Mouse (Mus musculus): ENCODE results near the gene Clic3. TPM values are rescaled to one million over a fixed set of nuclear protein-coding genes. Genes with fewer than 3 reads are reported as not detected.

Gene Clic3
- not detected for polyA plus RNA-seq (2014; fragmentation: Illumina TruSeq; extraction: RNeasy Lipid Tissue Mini Kit (QIAGEN cat#74804); ENCODE audit: low replicate concordance)

DNA sequence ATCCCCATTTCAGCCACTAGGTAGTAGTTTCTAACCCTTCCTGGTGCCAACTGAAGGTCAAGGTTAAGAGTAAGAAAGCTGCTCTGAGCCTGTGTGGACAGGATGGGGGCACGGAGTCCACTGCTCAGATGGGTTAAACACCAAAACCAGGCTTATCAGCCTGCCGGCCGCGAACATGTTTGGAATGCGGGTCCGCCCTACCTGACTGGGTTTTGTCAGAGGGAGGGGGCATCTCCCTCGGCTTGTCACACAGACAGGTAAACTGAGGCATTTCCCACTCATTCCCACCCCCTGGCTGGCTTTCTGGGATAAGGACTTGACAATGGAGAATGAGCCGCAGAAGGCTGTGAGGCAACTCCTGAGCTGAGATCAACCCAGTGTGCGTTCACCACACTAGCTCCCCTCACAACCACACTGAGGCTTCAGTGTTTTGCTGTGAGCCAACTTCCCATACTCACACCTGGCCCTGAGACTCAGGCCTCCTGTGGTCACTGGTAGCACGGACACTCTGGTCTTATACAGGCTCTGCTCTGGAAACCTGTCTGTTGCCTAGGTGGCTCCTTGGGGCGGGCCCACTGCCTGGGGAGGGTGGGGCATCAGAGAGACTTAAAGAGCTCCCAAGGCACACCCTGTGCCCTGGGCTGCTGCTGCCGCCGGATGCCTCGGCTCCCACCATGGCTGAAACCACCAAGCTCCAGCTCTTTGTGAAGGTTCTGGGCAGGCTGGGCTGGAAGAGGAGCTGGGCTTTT lies at the start of gene Clic3:
Clic3 (plus strand) TSS at position 634 of the 749 bp plus-strand sequence.

DNA sequence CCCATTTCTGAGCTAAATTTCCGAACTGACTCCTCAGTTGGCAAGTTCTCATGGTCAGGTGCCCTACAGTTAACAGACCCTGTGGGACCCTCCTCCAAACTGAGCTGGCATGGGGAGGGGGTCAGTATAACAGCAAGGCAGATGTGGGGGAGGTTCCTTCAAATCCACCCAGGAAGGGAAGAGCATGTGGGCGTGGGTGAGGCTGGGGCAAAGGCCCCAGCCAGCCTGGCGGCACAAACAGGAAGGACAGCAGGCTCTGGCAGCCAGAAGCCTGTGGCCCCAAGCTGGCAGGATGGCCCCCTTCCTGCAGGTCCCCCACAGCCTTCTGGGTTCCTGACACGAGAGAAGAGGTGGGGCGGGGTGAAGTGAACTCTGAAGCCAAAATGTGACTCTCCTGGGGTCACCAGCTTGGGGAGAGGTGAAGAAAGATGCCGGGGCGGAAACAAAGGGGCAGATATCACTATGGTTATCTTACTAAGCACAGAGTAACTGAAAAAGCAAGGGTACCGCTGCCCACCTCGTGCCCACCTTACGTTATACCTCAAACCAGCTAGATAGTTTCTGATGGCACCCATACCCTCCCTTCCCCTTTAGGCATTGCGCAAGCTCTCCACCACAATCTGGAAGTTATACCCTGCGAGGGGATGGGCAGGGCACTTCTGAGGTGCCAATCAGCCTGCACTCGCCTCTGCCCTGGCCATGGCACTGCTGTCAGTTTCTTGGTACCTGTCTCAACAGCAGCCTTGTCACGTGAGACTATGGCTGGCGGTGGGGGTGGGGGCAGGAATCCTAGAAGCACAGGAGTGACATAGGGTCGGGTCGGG lies 33.8 kb upstream of the Clic3 start, which contains the start of gene Fut7:
Fut7 (plus strand) TSS at position 681 of the 824 bp plus-strand sequence.

DNA sequence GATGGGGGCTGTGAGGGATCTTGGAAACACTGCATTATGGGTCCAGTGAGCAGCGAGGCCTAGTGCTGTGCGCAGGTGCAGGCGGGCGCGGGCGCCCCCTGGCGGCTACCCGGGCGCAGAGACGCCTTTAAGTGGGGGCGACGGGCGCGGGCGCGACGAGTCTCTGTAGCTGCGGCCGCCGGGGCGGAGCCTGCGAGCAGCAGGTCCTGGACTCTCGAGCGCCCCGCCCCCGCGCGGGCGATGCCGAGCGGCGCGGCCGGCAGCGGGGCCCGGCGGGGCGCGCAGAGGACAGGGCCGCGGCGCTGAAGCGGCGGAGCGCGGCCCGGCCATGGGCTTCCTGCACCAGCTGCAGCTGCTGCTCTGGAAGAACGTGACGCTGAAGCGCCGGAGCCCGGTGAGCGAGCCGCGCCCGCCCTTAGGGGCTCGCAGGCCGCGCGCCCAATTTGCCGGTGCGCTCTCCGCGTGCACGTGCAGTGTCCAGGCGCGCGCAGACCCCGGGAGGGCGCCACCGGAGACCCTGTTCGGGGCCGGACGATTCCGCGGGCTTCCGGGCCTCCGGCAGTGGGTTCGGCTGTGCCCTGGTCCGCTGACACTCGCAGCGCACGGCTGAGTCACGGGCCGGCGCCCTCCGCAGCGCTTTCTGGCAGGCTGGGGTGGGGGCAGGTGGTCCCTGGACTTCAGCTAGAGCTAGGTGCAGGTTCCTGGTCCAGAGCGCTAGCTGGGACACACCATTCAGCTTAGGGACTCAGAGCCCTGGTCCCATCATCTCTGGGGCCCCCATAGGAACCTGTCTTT lies 28.0 kb upstream of the Clic3 start, which contains the start of gene Abca2:
Abca2 (plus strand) TSS at position 262 of the 795 bp plus-strand sequence.

DNA sequence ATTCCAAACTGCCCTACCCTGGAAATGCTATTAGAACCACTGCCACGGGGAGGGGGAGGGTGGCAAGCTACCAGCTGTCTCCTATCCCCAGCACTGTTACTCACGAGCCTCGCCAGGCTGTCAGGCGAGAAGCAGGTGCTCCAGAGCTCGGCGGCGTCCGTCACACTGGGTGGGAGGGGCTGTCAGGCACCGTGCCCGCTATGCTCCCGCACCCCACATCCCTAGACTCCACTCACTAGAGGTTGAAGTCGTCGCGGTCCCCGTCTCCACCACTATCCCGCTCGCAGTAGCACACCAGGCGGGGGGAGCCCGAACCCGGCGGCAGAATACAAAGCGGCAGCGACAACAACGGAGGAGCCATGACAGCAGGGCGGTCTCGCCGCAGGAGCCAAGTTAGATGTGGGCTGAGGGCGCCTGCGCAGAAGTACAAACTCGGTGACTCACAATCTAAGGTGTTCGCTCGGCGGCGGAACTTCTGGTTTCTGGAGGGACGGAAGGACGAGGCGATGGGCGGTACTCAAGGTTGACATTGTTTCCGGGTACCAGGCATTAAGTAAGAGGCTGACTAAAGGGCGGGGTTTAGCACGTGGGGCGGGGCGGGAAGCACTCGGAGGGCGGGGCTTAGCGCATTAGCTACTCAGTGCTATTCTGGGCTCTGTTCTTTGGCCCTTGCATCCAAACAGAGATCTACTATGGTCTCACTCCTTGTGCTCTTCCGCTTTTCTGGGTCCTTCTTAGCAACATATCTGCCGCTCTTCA lies 4.1 kb downstream of the Clic3 start, which contains the start of gene Paxx:
Paxx (minus strand) TSS at position 544 of the 759 bp plus-strand sequence.

DNA sequence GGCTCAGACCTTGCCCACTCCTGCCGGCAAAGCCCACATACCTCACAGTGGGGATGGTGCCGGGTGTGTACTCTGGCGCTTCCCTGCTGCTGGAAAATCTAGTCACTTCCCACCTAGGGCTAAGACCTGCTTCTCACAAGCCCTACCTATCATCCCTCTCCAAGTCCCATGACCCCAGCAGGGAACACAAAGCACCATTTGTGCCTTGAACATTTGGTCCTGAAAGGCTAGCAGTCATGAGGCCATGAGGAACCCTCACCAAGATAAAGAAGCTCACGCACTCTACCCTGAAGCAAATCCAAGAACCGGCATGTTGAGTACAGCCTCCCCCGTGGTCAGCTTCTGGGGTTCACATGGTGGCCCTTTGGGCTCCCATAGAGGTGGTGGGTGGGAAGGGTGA lies 13.3 kb downstream of the Clic3 start, which contains the start of gene Ptgds:
Ptgds (minus strand) TSS at position 78 of the 400 bp plus-strand sequence.

DNA sequence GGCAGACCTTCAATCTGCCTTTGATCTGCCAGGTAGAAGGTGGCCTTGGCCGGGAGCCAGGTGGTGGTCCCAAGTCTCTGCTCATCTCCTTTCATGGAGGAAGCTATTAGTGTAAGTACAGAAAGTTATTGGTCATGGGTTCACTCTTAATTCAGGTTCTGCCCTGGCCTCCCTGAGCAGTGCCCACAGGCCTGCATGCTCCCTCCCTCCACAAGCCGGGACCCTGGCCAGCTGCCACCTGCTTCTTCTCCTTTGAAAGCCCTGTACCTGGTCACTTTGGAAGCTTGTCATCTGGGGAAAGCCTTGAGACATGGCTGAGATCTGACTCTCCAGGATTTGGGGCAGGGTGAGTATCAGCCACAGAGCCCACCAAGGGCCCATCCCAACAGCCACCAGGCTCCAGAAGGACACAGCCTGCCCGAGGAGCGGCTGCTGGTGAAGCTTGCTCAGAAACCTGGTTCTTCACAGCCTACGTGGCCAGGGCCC lies 36.9 kb downstream of the Clic3 start, which contains the start of gene Lcn12:
Lcn12 (minus strand) TSS at position 436 of the 486 bp plus-strand sequence.

DNA sequence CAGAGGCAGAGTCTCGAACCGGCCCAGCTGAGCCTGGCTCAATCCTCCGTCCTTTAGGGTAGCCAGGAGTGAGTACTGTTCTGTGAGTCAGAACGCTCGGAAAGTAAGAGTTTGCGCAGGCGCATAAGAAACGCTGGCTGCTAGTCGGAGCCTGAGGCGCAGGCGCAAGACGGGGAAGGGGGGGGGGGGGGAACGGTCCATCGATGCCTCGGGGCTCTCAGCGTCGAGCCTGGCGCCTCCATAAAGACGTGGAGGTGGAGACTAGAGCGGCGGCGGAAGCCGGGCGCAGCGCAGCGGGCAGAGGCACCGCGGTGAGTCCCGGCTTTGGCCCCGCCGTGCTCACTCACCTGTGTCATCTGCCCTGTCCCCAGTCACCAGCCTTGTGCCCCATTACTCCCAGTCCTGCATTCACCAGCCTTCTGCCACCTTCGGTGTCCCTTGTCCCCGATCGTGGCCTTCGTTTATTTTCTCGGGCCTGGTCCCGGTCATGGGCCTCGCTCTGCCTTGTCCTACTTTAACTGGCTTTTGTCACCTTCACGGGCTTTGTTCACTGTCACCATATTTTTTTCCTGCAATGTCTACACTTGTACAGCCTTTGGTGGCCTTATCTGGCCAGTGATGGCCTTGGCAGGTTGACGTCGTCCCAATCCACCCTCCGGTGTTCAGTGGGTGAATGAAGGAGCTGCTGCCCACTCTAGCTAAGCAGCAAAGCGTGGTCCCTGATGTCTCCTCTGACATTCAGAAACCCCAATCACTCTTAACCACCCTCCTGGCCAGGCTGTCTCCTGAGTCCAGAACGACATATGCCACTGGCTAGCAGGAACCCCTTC lies 44.2 kb downstream of the Clic3 start, which contains the start of gene Fbxw5:
Fbxw5 (plus strand) TSS at position 175 of the 830 bp plus-strand sequence.

DNA sequence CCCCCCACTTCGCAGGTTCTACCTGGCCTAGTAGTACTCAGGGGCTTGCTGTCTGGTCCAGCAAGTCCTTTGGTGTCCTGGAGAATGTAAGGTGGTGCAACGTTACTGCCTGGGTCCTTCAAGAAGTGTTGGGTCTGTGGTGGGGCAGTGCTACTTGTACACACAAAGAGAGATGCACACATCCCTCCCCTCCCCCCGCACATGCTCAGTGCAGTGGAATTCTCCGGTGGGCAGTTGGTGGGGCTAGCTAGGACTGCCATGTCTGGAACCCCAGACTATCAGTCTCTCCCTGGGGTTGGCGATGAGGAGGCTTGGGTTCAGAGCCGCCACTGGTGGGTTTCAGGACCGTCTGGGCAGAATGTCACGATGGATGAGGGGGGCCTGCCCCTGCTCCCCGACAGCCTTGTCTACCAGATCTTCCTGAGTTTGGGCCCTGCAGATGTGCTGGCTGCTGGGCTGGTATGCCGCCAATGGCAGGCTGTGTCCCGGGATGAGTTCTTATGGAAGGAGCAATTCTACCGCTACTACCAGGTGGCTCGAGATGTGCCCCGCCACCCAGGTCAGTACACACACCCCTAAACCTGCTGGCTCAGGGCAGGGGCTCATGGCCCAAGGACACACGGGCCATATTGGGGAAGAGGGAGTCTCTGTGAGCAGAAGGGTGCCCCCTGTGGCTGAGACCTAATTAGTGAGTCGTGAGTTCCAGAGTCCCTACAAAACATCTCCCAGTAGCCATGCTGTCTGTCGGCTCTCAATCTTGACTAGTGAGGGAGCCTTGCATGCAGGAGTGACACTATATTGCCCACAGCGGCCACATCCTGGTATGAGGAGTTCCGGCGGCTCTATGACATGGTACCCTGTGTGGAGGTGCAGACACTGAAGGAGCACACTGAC lies 45.2 kb downstream of the Clic3 start, which contains the start of gene C8g:
C8g (minus strand) TSS at position 127 of the 894 bp plus-strand sequence.

Other genes with a start within 250 kb of the Clic3 start
- 3.2 TPM for gene Nelfb, start 245.3 kb upstream of the Clic3 start, polyA plus RNA-seq (2014; fragmentation: Illumina TruSeq; extraction: RNeasy Lipid Tissue Mini Kit (QIAGEN cat#74804); ENCODE audit: low replicate concordance)
- gene Stpg3, start 242.2 kb upstream of the Clic3 start, polyA plus RNA-seq (2014; fragmentation: Illumina TruSeq; extraction: RNeasy Lipid Tissue Mini Kit (QIAGEN cat#74804); ENCODE audit: low replicate concordance), result not detected
- not detected for gene Fam166a, start 238.1 kb upstream of the Clic3 start, polyA plus RNA-seq (2014; fragmentation: Illumina TruSeq; extraction: RNeasy Lipid Tissue Mini Kit (QIAGEN cat#74804); ENCODE audit: low replicate concordance)
- 46.6 TPM for gene Tubb4b, start 232.1 kb upstream of the Clic3 start, polyA plus RNA-seq (2014; fragmentation: Illumina TruSeq; extraction: RNeasy Lipid Tissue Mini Kit (QIAGEN cat#74804); ENCODE audit: low replicate concordance)
- not detected for gene Slc34a3, start 222.5 kb upstream of the Clic3 start, polyA plus RNA-seq (2014; fragmentation: Illumina TruSeq; extraction: RNeasy Lipid Tissue Mini Kit (QIAGEN cat#74804); ENCODE audit: low replicate concordance)
- gene Rnf224, start 220.1 kb upstream of the Clic3 start, polyA plus RNA-seq (2014; fragmentation: Illumina TruSeq; extraction: RNeasy Lipid Tissue Mini Kit (QIAGEN cat#74804); ENCODE audit: low replicate concordance), result not detected
- gene Rnf208, start 214.6 kb upstream of the Clic3 start, polyA plus RNA-seq (2014; fragmentation: Illumina TruSeq; extraction: RNeasy Lipid Tissue Mini Kit (QIAGEN cat#74804); ENCODE audit: low replicate concordance), result not detected
- gene Cysrt1, start 214.4 kb upstream of the Clic3 start, polyA plus RNA-seq (2014; fragmentation: Illumina TruSeq; extraction: RNeasy Lipid Tissue Mini Kit (QIAGEN cat#74804); ENCODE audit: low replicate concordance), result not detected
- gene AL732309.1, start 210.0 kb upstream of the Clic3 start, polyA plus RNA-seq (2014; fragmentation: Illumina TruSeq; extraction: RNeasy Lipid Tissue Mini Kit (QIAGEN cat#74804); ENCODE audit: low replicate concordance), result 0.93 TPM
- not detected for gene Tmem203, start 201.4 kb upstream of the Clic3 start, polyA plus RNA-seq (2014; fragmentation: Illumina TruSeq; extraction: RNeasy Lipid Tissue Mini Kit (QIAGEN cat#74804); ENCODE audit: low replicate concordance)
- 2.3 TPM for gene Tprn, start 194.2 kb upstream of the Clic3 start, polyA plus RNA-seq (2014; fragmentation: Illumina TruSeq; extraction: RNeasy Lipid Tissue Mini Kit (QIAGEN cat#74804); ENCODE audit: low replicate concordance)
- gene Ssna1, start 184.4 kb upstream of the Clic3 start, polyA plus RNA-seq (2014; fragmentation: Illumina TruSeq; extraction: RNeasy Lipid Tissue Mini Kit (QIAGEN cat#74804); ENCODE audit: low replicate concordance), result 0.56 TPM
- 4.6 TPM for gene Anapc2, start 184.4 kb upstream of the Clic3 start, polyA plus RNA-seq (2014; fragmentation: Illumina TruSeq; extraction: RNeasy Lipid Tissue Mini Kit (QIAGEN cat#74804); ENCODE audit: low replicate concordance)
- not detected for gene Tmem210, start 168.7 kb upstream of the Clic3 start, polyA plus RNA-seq (2014; fragmentation: Illumina TruSeq; extraction: RNeasy Lipid Tissue Mini Kit (QIAGEN cat#74804); ENCODE audit: low replicate concordance)
- gene Lrrc26, start 166.9 kb upstream of the Clic3 start, polyA plus RNA-seq (2014; fragmentation: Illumina TruSeq; extraction: RNeasy Lipid Tissue Mini Kit (QIAGEN cat#74804); ENCODE audit: low replicate concordance), result 0.37 TPM
- not detected for gene Grin1, start 137.7 kb upstream of the Clic3 start, polyA plus RNA-seq (2014; fragmentation: Illumina TruSeq; extraction: RNeasy Lipid Tissue Mini Kit (QIAGEN cat#74804); ENCODE audit: low replicate concordance)
- 13.8 TPM for gene Man1b1, start 124.5 kb upstream of the Clic3 start, polyA plus RNA-seq (2014; fragmentation: Illumina TruSeq; extraction: RNeasy Lipid Tissue Mini Kit (QIAGEN cat#74804); ENCODE audit: low replicate concordance)
- gene Dpp7, start 100.5 kb upstream of the Clic3 start, polyA plus RNA-seq (2014; fragmentation: Illumina TruSeq; extraction: RNeasy Lipid Tissue Mini Kit (QIAGEN cat#74804); ENCODE audit: low replicate concordance), result 2.0 TPM
- 5.0 TPM for gene Uap1l1, start 91.2 kb upstream of the Clic3 start, polyA plus RNA-seq (2014; fragmentation: Illumina TruSeq; extraction: RNeasy Lipid Tissue Mini Kit (QIAGEN cat#74804); ENCODE audit: low replicate concordance)
- 0.11 TPM for gene Sapcd2, start 84.5 kb upstream of the Clic3 start, polyA plus RNA-seq (2014; fragmentation: Illumina TruSeq; extraction: RNeasy Lipid Tissue Mini Kit (QIAGEN cat#74804); ENCODE audit: low replicate concordance)
- not detected for gene Entpd2, start 61.0 kb upstream of the Clic3 start, polyA plus RNA-seq (2014; fragmentation: Illumina TruSeq; extraction: RNeasy Lipid Tissue Mini Kit (QIAGEN cat#74804); ENCODE audit: low replicate concordance)
- gene Npdc1, start 57.5 kb upstream of the Clic3 start, polyA plus RNA-seq (2014; fragmentation: Illumina TruSeq; extraction: RNeasy Lipid Tissue Mini Kit (QIAGEN cat#74804); ENCODE audit: low replicate concordance), result 4.4 TPM
- gene Fut7, start 33.6 kb upstream of the Clic3 start, polyA plus RNA-seq (2014; fragmentation: Illumina TruSeq; extraction: RNeasy Lipid Tissue Mini Kit (QIAGEN cat#74804); ENCODE audit: low replicate concordance), result not detected
- 0.48 TPM for gene Abca2, start 28.1 kb upstream of the Clic3 start, polyA plus RNA-seq (2014; fragmentation: Illumina TruSeq; extraction: RNeasy Lipid Tissue Mini Kit (QIAGEN cat#74804); ENCODE audit: low replicate concordance)
- 5.1 TPM for gene Paxx, start 4.3 kb downstream of the Clic3 start, polyA plus RNA-seq (2014; fragmentation: Illumina TruSeq; extraction: RNeasy Lipid Tissue Mini Kit (QIAGEN cat#74804); ENCODE audit: low replicate concordance)
- gene Ptgds, start 13.2 kb downstream of the Clic3 start, polyA plus RNA-seq (2014; fragmentation: Illumina TruSeq; extraction: RNeasy Lipid Tissue Mini Kit (QIAGEN cat#74804); ENCODE audit: low replicate concordance), result not detected
- not detected for gene Lcn12, start 37.1 kb downstream of the Clic3 start, polyA plus RNA-seq (2014; fragmentation: Illumina TruSeq; extraction: RNeasy Lipid Tissue Mini Kit (QIAGEN cat#74804); ENCODE audit: low replicate concordance)
- gene Fbxw5, start 43.9 kb downstream of the Clic3 start, polyA plus RNA-seq (2014; fragmentation: Illumina TruSeq; extraction: RNeasy Lipid Tissue Mini Kit (QIAGEN cat#74804); ENCODE audit: low replicate concordance), result not detected
- not detected for gene C8g, start 44.9 kb downstream of the Clic3 start, polyA plus RNA-seq (2014; fragmentation: Illumina TruSeq; extraction: RNeasy Lipid Tissue Mini Kit (QIAGEN cat#74804); ENCODE audit: low replicate concordance)
- gene Traf2, start 90.1 kb downstream of the Clic3 start, polyA plus RNA-seq (2014; fragmentation: Illumina TruSeq; extraction: RNeasy Lipid Tissue Mini Kit (QIAGEN cat#74804); ENCODE audit: low replicate concordance), result 0.78 TPM
- gene Edf1, start 101.0 kb downstream of the Clic3 start, polyA plus RNA-seq (2014; fragmentation: Illumina TruSeq; extraction: RNeasy Lipid Tissue Mini Kit (QIAGEN cat#74804); ENCODE audit: low replicate concordance), result 1.6 TPM
- gene Mamdc4, start 118.0 kb downstream of the Clic3 start, polyA plus RNA-seq (2014; fragmentation: Illumina TruSeq; extraction: RNeasy Lipid Tissue Mini Kit (QIAGEN cat#74804); ENCODE audit: low replicate concordance), result not detected
- not detected for gene Phpt1, start 118.4 kb downstream of the Clic3 start, polyA plus RNA-seq (2014; fragmentation: Illumina TruSeq; extraction: RNeasy Lipid Tissue Mini Kit (QIAGEN cat#74804); ENCODE audit: low replicate concordance)
- gene Ajm1, start 124.9 kb downstream of the Clic3 start, polyA plus RNA-seq (2014; fragmentation: Illumina TruSeq; extraction: RNeasy Lipid Tissue Mini Kit (QIAGEN cat#74804); ENCODE audit: low replicate concordance), result not detected
- gene Rabl6, start 151.7 kb downstream of the Clic3 start, polyA plus RNA-seq (2014; fragmentation: Illumina TruSeq; extraction: RNeasy Lipid Tissue Mini Kit (QIAGEN cat#74804); ENCODE audit: low replicate concordance), result 29.1 TPM
- not detected for gene Ccdc183, start 160.8 kb downstream of the Clic3 start, polyA plus RNA-seq (2014; fragmentation: Illumina TruSeq; extraction: RNeasy Lipid Tissue Mini Kit (QIAGEN cat#74804); ENCODE audit: low replicate concordance)
- 0.85 TPM for gene Tmem141, start 165.2 kb downstream of the Clic3 start, polyA plus RNA-seq (2014; fragmentation: Illumina TruSeq; extraction: RNeasy Lipid Tissue Mini Kit (QIAGEN cat#74804); ENCODE audit: low replicate concordance)
- not detected for gene Fcna, start 171.2 kb downstream of the Clic3 start, polyA plus RNA-seq (2014; fragmentation: Illumina TruSeq; extraction: RNeasy Lipid Tissue Mini Kit (QIAGEN cat#74804); ENCODE audit: low replicate concordance)
- not detected for gene Lcn8, start 196.3 kb downstream of the Clic3 start, polyA plus RNA-seq (2014; fragmentation: Illumina TruSeq; extraction: RNeasy Lipid Tissue Mini Kit (QIAGEN cat#74804); ENCODE audit: low replicate concordance)
- gene Lcn5, start 201.1 kb downstream of the Clic3 start, polyA plus RNA-seq (2014; fragmentation: Illumina TruSeq; extraction: RNeasy Lipid Tissue Mini Kit (QIAGEN cat#74804); ENCODE audit: low replicate concordance), result not detected
- not detected for gene Lcn6, start 219.9 kb downstream of the Clic3 start, polyA plus RNA-seq (2014; fragmentation: Illumina TruSeq; extraction: RNeasy Lipid Tissue Mini Kit (QIAGEN cat#74804); ENCODE audit: low replicate concordance)
- gene Lcn10, start 225.9 kb downstream of the Clic3 start, polyA plus RNA-seq (2014; fragmentation: Illumina TruSeq; extraction: RNeasy Lipid Tissue Mini Kit (QIAGEN cat#74804); ENCODE audit: low replicate concordance), result not detected
- not detected for gene Obp2a, start 243.2 kb downstream of the Clic3 start, polyA plus RNA-seq (2014; fragmentation: Illumina TruSeq; extraction: RNeasy Lipid Tissue Mini Kit (QIAGEN cat#74804); ENCODE audit: low replicate concordance)
- gene Bmyc, start 249.9 kb downstream of the Clic3 start, polyA plus RNA-seq (2014; fragmentation: Illumina TruSeq; extraction: RNeasy Lipid Tissue Mini Kit (QIAGEN cat#74804); ENCODE audit: low replicate concordance), result 5.2 TPM

Measured in small intestine, adult 10 weeks (tissue).